Mouse (Mus musculus) hindbrain, embryonic 14.5 days (tissue): Measurements from ENCODE around the gene Pbx2. TPM values are rescaled to one million over a fixed set of nuclear protein-coding genes. Genes with fewer than 3 reads are reported as not detected.

Experiments
- ATAC-seq: fragments of 200-750 bp; cut with Nextera tagmentation; 2 replicates; pipeline ENCODE4 v1.8.0; 2017; ENCODE audit warnings: moderate number of reproducible peaks, mild to moderate bottlenecking, moderate TSS enrichment, moderate library complexity; ENCODE audit not compliant: low FRiP score
- DNase-seq: peaks from one replicate; pipeline ENCODE4 v3.0.0-alpha.2; 2015; ENCODE audit warnings: low spot score
- H3K27ac ChIP-seq: fragments of 300-500 bp; sonication (generic); 2 replicates; pipeline ENCODE4 v1.5.1; 2014; ENCODE audit warnings: mild to moderate bottlenecking, moderate library complexity
- H3K27me3 ChIP-seq: fragments of 300-500 bp; sonication (generic); 2 replicates; pipeline ENCODE4 v1.6.1; 2014; ENCODE audit warnings: mild to moderate bottlenecking, low read length, mixed read lengths; ENCODE audit not compliant: control insufficient read depth, insufficient read depth
- H3K36me3 ChIP-seq: fragments of 300-500 bp; sonication (generic); replicated peaks from 2 replicates; pipeline ENCODE4 v1.6.1; 2014; ENCODE audit not compliant: control insufficient read depth, insufficient read depth
- H3K4me1 ChIP-seq: fragments of 300-500 bp; sonication (generic); replicated peaks from 2 replicates; pipeline ENCODE4 v1.6.1; 2014; ENCODE audit warnings: antibody characterized with exemption, low read length, mixed read lengths; ENCODE audit not compliant: control insufficient read depth, insufficient read depth
- H3K4me2 ChIP-seq: fragments of 300-500 bp; sonication (generic); replicated peaks from 2 replicates; pipeline ENCODE4 v1.6.1; 2014; ENCODE audit warnings: mild to moderate bottlenecking, moderate library complexity
- H3K4me3 ChIP-seq: fragments of 300-500 bp; sonication (generic); replicated peaks from 2 replicates; pipeline ENCODE4 v1.5.1; 2014; ENCODE audit warnings: mild to moderate bottlenecking, low read length
- H3K9ac ChIP-seq: fragments of 300-500 bp; sonication (generic); 2 replicates; pipeline ENCODE4 v1.6.1; 2014
- H3K9me3 ChIP-seq: fragments of 300-500 bp; sonication (generic); 2 replicates; pipeline ENCODE4 v1.6.1; 2016; ENCODE audit warnings: low read length; ENCODE audit not compliant: control insufficient read depth
- WGBS: fragments of 180-500 bp; shearing (Covaris S2); extraction: QIAGEN DNeasy Blood & Tissue Kit; methylation state at CpG from one replicate; pipeline ENCODE4 v1.1.7; 2014; 5-methylcytosine and 5-hydroxymethylcytosine counted together
- polyA plus RNA-seq: library from polyadenylated mRNA; unstranded; fragments of >200 nt; fragmentation: Nextera tagmentation; extraction: Ambion mirVana; gene quantifications from 2 replicates; pipeline ENCODE4 v1.2.1, GENCODE M21; 2014

Pbx2 gene
- polyA plus RNA-seq, 1 experiment from 2014 or later: 10.5 TPM

- peak overlapping the region; percentile 97 for H3K4me2 ChIP-seq
Measured at GRCm38 (mm10) chr17:34591994-34592375, 919 bp downstream of the Pbx2 start.

GRCm38 (mm10) chr17:34592581-34593549, 1.8 kb downstream of the Pbx2 start:
- Histone ChIP-seq H3K4me1 (peaks cover 53% of the 10 kb centered on the region), H3K27ac (peak overlapping the region; percentile 95), H3K27me3 (no peaks in the 10 kb centered on the region), H3K36me3 (peaks cover 18% of the 10 kb centered on the region), H3K9ac (peak overlapping the region; percentile 91), H3K4me3 (peak overlapping the region; percentile 72), H3K4me2 (peak overlapping the region; percentile 97), H3K9me3 (no peaks in the 10 kb centered on the region)
- ATAC-seq: no peak
- no peak for DNase-seq
- WGBS: under 1% methylated on average over 31 of the region's 32 CpGs

More at GRCm38 (mm10) chr17:34591994-34592375, 919 bp downstream of the Pbx2 start:
- DNase-seq (peak; percentile 82), ATAC-seq (peak; percentile 46)
- H3K4me1 ChIP-seq: peaks cover 55% of the 10 kb centered on the region
- no peaks in the 10 kb centered on the region for H3K9me3 ChIP-seq
- peak overlapping the region; percentile 95 for H3K27ac ChIP-seq
- peak overlapping the region; percentile 72 for H3K4me3 ChIP-seq
- peaks cover 18% of the 10 kb centered on the region for H3K36me3 ChIP-seq
- 0% methylated on average over 30 of the region's 35 CpGs for WGBS
- H3K27me3 ChIP-seq: no peaks in the 10 kb centered on the region
- H3K9ac ChIP-seq: peak overlapping the region; percentile 91

- ATAC-seq (peak; percentile 3; the same call in 1 of the 2 replicates), DNase-seq (no peak)
- Histone ChIP-seq H3K4me2 (peak overlapping the region; percentile 97), H3K36me3 (peaks cover 18% of the 10 kb centered on the region), H3K27ac (peak overlapping the region; percentile 95; the same call in 1 of the 2 replicates), H3K4me1 (peaks cover 46% of the 10 kb centered on the region), H3K9me3 (no peaks in the 10 kb centered on the region), H3K9ac (peak overlapping the region; percentile 91), H3K27me3 (no peaks in the 10 kb centered on the region), H3K4me3 (peak overlapping the region; percentile 72)
- 40% methylated on average over 31 of the region's 34 CpGs for WGBS
Measured at GRCm38 (mm10) chr17:34593752-34594525, 2.9 kb downstream of the Pbx2 start.

DNA sequence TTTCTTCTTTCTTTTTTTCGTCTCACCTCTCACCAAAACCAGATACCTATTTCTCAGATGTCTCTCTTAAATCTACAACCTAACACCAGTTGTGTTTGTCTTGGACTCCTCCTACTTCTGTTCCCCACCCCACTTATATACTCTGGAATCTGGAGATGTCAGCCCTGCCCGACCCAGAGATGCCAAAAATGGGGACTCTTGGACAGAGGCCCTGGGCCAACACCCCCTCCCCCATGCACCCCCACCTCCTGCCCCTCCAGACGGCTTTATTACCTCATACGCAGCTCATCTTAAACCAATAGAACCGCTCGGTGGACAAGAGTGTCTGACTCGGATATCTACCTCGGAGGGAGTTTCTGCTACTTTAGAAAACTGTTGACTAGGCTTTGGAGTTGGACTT, 5.0 kb downstream of the Pbx2 start:
- no peak overlapping the region for H3K4me2 ChIP-seq
- no peak overlapping the region for H3K4me3 ChIP-seq
- DNase-seq (no peak), ATAC-seq (no peak)
- no peak overlapping the region for H3K27ac ChIP-seq
- H3K9me3 ChIP-seq: no peaks in the 10 kb centered on the region
- H3K27me3 ChIP-seq: no peaks in the 10 kb centered on the region
- peaks cover 28% of the 10 kb centered on the region for H3K36me3 ChIP-seq
- WGBS: 83% methylated on average over 8 of the region's 8 CpGs
- peaks cover 27% of the 10 kb centered on the region for H3K4me1 ChIP-seq
- H3K9ac ChIP-seq: no peak overlapping the region

GRCm38 (mm10) chr17:34597566-34598095, 6.6 kb downstream of the Pbx2 start, which contains the start of gene Ager:
Ager (plus strand) TSS chr17:34597862.
- H3K9me3 ChIP-seq: no peaks in the 10 kb centered on the region
- no peak within 1 kb of the TSS for H3K4me2 ChIP-seq
- peaks cover 31% of the 10 kb centered on the region for H3K36me3 ChIP-seq
- 32% methylated on average over 6 of the region's 6 CpGs for WGBS
- peaks cover 28% of the 10 kb centered on the region for H3K4me1 ChIP-seq
- no peak within 1 kb of the TSS for H3K9ac ChIP-seq
- H3K27me3 ChIP-seq: no peaks in the 10 kb centered on the region
- ATAC-seq (no peak), DNase-seq (no peak)
- no peak within 1 kb of the TSS for H3K27ac ChIP-seq
- no peak within 1 kb of the TSS for H3K4me3 ChIP-seq

DNA sequence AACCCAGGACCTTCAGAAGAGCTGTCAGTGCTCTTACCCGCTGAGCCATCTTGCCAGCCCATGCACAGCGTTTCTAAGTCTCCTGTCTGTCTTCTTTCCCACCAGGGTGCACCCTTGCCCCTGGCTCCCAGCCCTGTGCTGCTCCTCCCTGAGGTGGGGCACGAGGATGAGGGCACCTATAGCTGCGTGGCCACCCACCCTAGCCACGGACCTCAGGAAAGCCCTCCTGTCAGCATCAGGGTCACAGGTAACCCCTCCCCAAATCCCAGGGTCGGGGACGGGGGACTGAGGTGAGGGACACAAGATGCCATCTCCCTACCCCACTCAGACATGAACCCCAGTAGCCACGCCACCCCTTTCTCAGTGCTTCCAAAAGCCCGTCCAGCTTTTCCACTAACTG, 8.8 kb downstream of the Pbx2 start:
- peaks cover 26% of the 10 kb centered on the region for H3K36me3 ChIP-seq
- peaks cover 15% of the 10 kb centered on the region for H3K4me1 ChIP-seq
- no peak overlapping the region for H3K4me3 ChIP-seq
- H3K9me3 ChIP-seq: no peaks in the 10 kb centered on the region
- H3K27me3 ChIP-seq: no peaks in the 10 kb centered on the region
- no peak for ATAC-seq
- DNase-seq: no peak
- no peak overlapping the region for H3K4me2 ChIP-seq
- no peak overlapping the region for H3K27ac ChIP-seq
- H3K9ac ChIP-seq: no peak overlapping the region
- 80% methylated on average over 9 of the region's 9 CpGs for WGBS

GRCm38 (mm10) chr17:34601796-34602195, 10.7 kb downstream of the Pbx2 start:
- Histone ChIP-seq H3K27ac (no peak overlapping the region), H3K36me3 (peaks cover 12% of the 10 kb centered on the region), H3K9me3 (no peaks in the 10 kb centered on the region), H3K27me3 (no peaks in the 10 kb centered on the region), H3K4me1 (peaks cover 23% of the 10 kb centered on the region), H3K4me2 (peak overlapping the region; percentile 76), H3K9ac (0 out of 2 replicates have a peak overlapping the region, but pooled peaks have one; percentile 71), H3K4me3 (no peak overlapping the region)
- DNase-seq: no peak
- WGBS: 91% methylated on average over 12 of the region's 12 CpGs
- no peak for ATAC-seq

GRCm38 (mm10) chr17:34603375-34604060, 12.5 kb downstream of the Pbx2 start, which contains the start of gene Rnf5:
Rnf5 (minus strand) TSS chr17:34603690.
- peak within 1 kb of the TSS; percentile 76 for H3K4me2 ChIP-seq
- peak within 1 kb of the TSS; percentile 87 for H3K27ac ChIP-seq
- DNase-seq (peak; percentile 100), ATAC-seq (peak; percentile 94)
- peak within 1 kb of the TSS; percentile 80 for H3K4me3 ChIP-seq
- WGBS: under 1% methylated on average over 30 of the region's 30 CpGs
- H3K4me1 ChIP-seq: peaks cover 40% of the 10 kb centered on the region
- peaks cover 16% of the 10 kb centered on the region for H3K36me3 ChIP-seq
- H3K9me3 ChIP-seq: no peaks in the 10 kb centered on the region
- peak within 1 kb of the TSS; percentile 71 for H3K9ac ChIP-seq
- H3K27me3 ChIP-seq: no peaks in the 10 kb centered on the region
